Mouse (Mus musculus) embryo, embryonic 10 days (tissue): ENCODE data around the gene Lemd1.

Source experiments
- DNase-seq: peaks from one replicate; pipeline ENCODE4 v3.0.0-alpha.2; 2015; ENCODE audit warnings: low spot score

The Lemd1 gene

DNA sequence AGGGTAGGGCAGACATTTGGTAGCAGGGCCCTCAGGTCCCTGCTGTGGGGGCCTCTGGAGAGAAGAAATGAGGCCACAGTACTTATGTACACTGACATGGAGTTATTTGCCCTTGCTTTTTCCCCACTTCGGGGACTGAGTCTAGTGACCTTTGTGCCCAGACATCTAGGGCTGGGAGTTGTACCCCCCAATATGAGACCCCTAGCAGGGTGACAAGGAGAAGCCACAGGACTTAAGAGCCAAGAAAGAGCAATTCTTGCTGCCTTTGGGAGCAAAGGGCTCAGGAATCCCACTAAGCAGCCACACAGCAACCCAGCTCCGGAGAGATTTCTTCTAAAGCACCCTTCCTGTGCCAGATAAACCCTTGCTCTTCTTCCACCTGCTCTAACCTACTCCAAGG is 10.7 kb downstream of the Lemd1 start:
- DNase-seq = no peak

DNA sequence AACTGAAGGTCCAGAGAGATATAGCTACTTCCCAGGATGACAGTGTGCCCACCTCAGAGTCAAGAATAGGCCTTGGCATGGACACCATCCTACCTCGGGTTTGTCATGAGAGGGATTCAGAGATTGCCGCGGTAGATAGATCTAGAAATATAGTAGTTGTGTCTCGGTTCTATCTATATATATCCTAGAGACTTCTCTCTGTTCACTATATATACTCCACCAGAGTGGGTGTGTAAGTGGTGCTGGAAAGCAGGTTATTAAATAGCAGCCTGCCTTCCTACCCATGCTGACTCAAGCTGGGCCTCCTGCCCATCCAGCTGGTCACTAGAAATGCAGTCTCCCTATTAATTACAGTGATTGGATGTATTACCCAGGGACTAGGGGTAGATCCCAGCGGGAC is 11.5 kb downstream of the Lemd1 start:
- DNase-seq = no peak

DNA sequence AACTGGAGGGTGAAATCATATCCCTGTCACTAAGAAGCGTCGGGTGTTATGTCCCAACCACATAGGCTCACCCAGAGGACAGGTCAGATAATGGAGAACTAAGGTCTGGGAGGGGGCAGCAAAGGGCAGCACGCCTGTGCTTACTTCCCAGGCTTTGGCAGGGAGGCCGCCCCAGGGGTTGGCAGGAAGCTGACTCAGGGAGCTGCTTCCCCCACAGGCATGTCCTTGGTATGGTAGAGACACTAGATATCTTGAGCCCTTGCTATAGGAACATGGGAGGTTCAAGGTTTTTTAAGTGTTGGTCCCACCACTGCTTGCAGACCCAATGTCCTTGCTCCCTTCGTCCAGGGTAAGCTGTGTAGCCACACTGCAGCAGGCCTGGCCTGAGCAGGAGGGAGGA is 14.7 kb downstream of the Lemd1 start:
- no peak for DNase-seq

DNA sequence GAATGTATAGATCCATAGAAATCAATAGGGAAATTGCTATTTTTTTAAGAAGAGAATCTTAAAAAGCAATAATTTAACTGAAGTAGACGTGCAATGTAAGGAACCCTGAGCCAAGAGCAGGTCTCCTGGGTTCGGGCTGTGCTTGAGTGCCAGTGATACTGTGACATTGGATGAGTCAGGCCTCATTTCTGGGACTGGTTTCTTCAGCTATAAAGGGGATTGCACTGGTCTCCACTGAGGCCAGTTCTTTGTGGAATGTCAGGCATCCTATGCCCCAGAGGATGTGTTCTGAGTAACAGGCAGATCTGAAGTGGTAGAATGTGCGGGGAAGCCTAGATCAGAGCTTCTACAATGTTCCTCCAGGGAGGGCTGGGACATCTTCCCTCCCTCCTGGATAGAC is 15.6 kb downstream of the Lemd1 start:
- no peak for DNase-seq

DNA sequence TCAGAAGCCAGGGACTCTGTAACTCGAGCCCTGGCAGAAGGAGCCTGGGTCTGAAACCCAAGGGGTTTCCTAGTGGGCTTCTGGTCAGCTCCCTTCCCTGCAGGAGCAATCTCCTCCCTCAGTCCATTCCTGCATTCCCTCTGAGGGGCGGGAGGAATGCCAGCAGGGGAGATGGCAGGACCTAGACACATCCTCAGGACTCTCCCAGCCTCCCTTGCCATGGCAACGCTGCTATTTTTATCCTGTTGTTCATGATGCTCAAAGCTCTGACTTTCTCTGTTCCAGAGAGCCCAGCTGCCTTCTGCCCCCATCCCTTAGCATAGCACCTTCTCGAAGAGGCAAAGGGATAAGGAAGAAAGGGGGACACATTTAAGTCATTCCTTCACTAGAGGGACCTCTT is 16.9 kb downstream of the Lemd1 start:
- DNase-seq = peak; percentile 59

DNA sequence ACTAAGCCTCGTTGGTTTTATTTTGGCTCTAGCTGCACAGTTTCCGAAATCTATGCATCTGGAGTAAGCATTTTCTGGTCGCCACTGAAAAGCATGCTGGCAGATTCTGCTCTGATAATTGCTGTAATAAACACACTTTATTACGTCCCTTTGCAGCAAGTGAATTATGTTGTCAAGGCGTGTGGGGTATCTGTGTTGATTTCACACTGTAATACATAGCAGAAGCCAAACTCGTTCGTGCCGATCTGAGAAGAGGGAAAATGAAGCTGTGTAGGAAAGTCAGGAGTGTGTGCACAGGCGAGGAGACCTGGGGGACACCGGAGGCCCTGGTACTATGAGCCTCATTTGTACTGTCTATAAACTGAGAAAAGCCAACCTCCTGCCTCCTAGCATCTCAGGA is 18.2 kb downstream of the Lemd1 start:
- no peak for DNase-seq

DNA sequence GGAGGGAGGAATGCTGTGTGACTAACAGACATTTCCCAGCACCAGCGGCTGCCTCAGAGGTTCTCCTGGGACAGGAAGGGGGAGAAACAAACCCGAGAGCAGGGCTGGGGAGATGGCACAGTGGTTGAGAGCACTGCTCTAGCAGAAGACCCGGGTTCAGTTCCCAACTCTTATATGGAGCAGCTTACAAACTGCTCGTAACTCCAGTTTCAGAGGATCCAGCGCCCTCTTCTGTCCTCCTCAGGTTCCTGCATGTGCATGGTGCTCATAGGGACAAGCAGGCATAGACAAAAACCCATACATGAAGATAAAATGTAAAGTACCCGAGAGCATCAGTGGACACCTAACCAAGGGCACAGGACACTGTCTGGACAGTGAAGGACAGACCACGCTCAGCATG is 19.7 kb downstream of the Lemd1 start:
- peak; percentile 84 for DNase-seq

GRCm38 (mm10) chr1:132211672-132212071 is 20.4 kb downstream of the Lemd1 start:
- DNase-seq = no peak

GRCm38 (mm10) chr1:132212218-132212617 is 21.0 kb downstream of the Lemd1 start:
- DNase-seq = peak; percentile 72

GRCm38 (mm10) chr1:132213076-132213475 is 21.8 kb downstream of the Lemd1 start:
- DNase-seq = no peak

- no peak for DNase-seq
These were observed 25.0 kb downstream of the Lemd1 start for GRCm38 (mm10) chr1:132216276-132216675.

DNA sequence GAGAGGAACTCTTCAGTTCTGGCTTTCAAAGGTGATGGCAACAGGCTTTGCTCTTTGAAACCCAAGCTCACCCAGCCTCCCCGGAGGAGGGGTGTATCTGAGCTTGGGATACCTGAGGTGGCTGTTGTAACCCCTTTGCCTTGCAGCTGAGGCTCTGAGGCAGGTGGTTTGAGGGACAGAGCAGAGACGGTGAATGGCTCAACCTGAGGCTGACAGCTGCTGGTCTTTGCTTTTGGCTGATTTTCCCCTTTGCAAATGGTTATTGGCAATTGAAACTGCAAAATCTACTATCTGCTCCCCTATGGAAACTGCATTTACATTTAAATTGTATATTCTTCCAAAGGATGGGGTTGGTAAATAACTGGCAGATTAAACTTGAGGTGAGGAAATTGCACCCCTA is 30.4 kb downstream of the Lemd1 start:
- DNase-seq = no peak

DNA sequence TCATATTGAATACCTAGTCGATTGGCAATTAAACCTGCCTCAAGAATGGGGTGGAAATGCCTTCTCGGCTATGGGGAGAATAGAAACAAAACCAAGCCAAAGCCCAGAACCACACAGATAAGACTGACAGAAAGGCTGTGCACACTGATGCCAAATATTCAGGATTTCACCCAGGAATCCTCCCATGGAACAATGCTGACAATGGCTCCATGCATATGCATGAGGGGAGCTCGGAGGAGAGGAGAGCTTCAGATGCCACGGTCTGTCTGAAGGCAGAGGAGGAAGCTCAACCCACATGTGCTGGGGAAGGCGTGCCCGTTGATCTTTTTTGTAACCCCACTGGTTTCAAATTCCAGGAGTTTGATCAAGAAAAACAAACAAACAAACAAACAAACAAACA is 30.9 kb downstream of the Lemd1 start:
- DNase-seq = peak; percentile 50

DNA sequence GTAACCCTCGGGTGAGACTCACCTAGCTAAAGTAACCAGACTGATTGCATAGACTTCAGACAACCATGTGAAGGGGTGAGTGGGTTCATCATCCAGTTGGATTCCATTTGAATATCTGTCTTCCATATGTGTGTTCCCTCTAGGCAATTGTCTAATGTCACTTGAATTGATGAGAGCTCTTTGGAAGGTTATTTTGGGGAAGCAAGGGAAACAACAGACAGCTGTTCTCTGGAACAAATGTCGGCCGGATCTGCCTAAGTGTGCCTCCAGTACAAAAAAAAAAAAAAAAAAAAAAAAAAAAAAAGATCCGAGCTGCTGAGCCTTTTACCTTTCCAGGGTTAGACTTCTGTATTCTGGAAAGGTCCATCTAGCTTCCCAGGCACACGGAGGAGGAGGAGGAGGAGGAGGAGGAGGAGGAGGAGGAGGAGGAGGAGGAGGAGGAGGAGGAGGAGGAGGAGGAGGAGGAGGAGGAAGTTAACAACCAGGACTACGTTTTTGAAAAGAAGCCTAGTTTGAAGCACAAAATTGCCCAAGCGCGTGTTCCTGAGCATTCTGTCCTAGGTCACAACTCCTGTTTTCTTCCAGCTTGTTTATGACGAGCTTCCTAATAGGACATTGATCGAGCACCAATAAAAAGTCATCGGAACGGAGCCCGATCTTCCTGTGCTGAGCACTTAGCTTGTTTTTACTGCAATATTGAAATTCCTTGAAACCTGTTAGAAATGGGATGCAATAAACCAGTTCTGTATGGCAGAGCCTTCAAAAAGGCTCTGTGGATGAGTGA is 35.3 kb downstream of the Lemd1 start:
- no peak for DNase-seq

DNA sequence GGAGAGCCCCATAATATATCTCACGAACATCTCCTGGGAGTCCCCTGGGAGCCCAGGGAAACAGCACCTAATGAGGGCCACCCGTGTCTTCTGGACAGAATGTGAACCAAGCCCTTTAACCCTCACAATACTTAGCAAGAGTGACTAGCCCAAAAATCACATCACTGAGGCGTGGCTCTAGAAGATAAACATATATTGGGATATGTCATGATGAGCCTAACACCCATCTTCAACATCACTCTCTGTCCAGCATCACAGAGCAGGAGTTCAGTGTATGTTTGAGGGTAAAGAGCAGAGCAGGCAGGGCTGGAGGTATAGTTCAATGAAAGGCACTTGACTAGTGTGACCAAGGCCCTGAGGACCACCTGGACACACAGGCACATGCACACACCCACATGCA is 38.4 kb downstream of the Lemd1 start, which contains the start of gene Gm10188:
Gm10188 (minus strand) TSS at position 101 of the 400 bp plus-strand sequence.
- DNase-seq = no peak

GRCm38 (mm10) chr1:132231470-132232274 is 40.4 kb downstream of the Lemd1 start:
- DNase-seq = no peak

DNA sequence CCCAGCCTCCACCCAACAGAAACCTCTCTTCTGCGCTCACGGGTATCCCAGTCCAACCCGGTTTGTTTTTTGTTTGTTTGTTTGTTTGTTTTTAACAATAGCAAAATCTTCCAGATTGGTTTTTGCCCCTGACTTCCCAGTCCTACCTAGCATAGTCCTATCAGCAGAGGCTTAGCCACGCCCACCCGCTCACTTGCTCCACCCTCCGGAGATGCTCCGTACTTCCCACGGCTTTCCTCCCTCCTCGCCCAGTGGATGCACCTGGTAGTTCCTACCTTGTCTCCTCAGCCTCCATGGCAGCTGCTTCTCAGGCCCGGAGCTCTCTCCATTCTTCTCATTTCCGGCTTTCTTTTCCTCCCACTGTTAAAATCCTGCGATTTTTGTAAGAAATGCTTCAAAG is 42.3 kb downstream of the Lemd1 start:
- peak; percentile 78 for DNase-seq

DNA sequence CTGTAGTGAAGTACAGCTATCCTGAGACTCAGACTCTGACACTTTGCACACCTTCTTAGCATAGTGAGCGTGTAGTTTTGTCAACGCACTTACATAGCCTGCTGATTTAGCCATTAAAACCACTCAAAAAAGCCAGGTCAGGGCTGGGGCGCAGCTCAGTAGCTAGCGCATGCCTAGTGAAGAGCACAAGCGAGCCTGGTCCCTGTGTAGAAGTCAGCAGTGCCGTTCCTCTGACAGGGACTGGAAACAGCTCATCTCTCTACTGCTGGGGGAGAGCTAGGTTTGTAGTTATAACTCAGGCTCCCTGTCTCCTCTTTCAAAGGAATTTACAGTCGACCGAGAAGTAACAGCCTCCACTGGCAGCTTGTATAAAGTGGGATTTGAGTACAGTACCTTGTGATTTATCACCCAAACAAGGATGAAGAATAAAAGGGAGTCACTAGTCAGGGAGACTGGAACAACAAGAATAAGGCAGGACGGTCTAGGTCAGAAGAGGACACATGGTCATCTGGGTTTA is 43.6 kb downstream of the Lemd1 start:
- no peak for DNase-seq

DNA sequence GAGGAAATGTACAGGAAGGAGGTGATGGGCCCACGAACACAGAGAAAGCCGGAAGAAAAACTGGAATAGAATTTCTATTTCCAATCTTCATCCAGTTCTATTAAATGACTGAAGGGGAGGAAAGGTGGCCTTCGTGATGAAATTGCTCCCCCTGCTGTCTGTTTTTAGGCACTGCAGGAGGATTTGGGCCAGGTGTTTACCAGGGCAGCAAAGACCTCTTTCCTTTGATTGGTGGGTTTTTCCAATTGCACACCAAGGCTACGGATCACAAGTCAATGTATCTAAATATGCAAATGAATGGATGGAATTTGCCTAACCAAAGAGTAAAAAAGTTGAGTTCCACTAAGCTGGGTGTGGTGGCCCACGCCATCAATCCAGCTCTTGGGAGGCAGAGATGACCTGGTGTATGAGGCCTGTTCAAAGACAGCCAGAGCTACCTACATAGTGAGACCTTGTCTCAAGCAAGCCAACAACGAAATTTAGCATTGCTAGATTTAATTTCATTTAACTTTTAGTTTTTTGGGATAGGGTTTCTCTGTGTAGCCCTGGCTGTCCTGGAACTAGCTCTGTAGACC is 46.4 kb downstream of the Lemd1 start:
- DNase-seq = peak; percentile 72

- DNase-seq = no peak
These were observed 53.8 kb downstream of the Lemd1 start for GRCm38 (mm10) chr1:132245010-132245409.

GRCm38 (mm10) chr1:132246137-132246536 is 54.9 kb downstream of the Lemd1 start:
- DNase-seq = no peak

DNA sequence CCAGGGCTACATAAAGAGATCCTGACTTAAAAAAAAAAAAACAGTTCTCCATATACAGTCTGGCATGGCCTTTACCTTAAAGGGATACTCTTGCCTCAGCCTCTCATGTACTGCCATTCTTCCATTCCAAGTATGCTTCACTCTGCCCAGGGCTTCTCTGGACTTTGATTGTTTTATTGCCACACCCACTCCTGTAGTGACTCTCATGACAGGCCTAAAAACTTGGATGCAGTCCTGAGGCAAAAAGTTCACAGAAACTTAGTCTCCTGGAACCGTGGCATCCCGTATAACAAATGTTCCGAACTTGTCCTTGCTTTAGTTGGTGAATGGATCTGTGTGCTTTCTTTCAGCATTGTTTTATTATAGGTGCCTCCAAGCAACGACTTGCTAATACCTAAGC is 55.4 kb downstream of the Lemd1 start:
- no peak for DNase-seq

GRCm38 (mm10) chr1:132254467-132254866 is 63.2 kb downstream of the Lemd1 start:
- DNase-seq = no peak
